Mouse (Mus musculus) lung, embryonic 14.5 days (tissue): ENCODE results near the gene Ern1. TPM values are rescaled to one million over a fixed set of nuclear protein-coding genes. Genes with fewer than 3 reads are reported as not detected.

ENCODE experiments used
- ATAC-seq: fragments of 200-750 bp; cut with Nextera tagmentation; 2 replicates; pipeline ENCODE4 v1.8.0; 2017; ENCODE audit warnings: mild to moderate bottlenecking, moderate TSS enrichment, moderate library complexity; ENCODE audit not compliant: insufficient read depth
- DNase-seq: peaks from one replicate; pipeline ENCODE4 v3.0.0-alpha.2; 2015
- H3K27ac ChIP-seq: fragments of 300-500 bp; sonication (generic); 2 replicates; pipeline ENCODE4 v1.5.1; 2014; ENCODE audit warnings: low read depth, mild to moderate bottlenecking, moderate library complexity
- H3K27me3 ChIP-seq: fragments of 300-500 bp; sonication (generic); 2 replicates; pipeline ENCODE4 v1.6.1; 2014; ENCODE audit warnings: low read length, control low read depth; ENCODE audit not compliant: insufficient read depth
- H3K36me3 ChIP-seq: fragments of 300-500 bp; sonication (generic); 2 replicates; pipeline ENCODE4 v1.6.1; 2014; ENCODE audit warnings: control low read depth; ENCODE audit not compliant: insufficient read depth
- H3K4me1 ChIP-seq: fragments of 300-500 bp; sonication (generic); 2 replicates; pipeline ENCODE4 v1.6.1; 2014; ENCODE audit warnings: antibody characterized with exemption, control low read depth; ENCODE audit not compliant: insufficient read depth
- H3K4me2 ChIP-seq: fragments of 300-500 bp; sonication (generic); 2 replicates; pipeline ENCODE4 v1.6.1; 2014; ENCODE audit warnings: mild to moderate bottlenecking
- H3K4me3 ChIP-seq: fragments of 300-500 bp; sonication (generic); 2 replicates; pipeline ENCODE4 v1.5.1; 2014; ENCODE audit warnings: low read depth, low read length
- H3K9ac ChIP-seq: fragments of 300-500 bp; sonication (generic); 2 replicates; pipeline ENCODE4 v1.6.1; 2014
- H3K9me3 ChIP-seq: fragments of 300-500 bp; sonication (generic); 2 replicates; pipeline ENCODE4 v1.6.1; 2016; ENCODE audit warnings: low read depth, low read length, control low read depth
- CTCF ChIP-seq: IDR thresholded peaks from 2 replicates; pipeline ENCODE4 v1.5.1; 2016; ENCODE audit warnings: antibody characterized with exemption, low read depth
- WGBS: fragments of 180-500 bp; shearing (Covaris S2); extraction: QIAGEN DNeasy Blood & Tissue Kit; methylation state at CpG from one replicate; pipeline ENCODE4 v1.1.7; 2014; 5-methylcytosine and 5-hydroxymethylcytosine counted together
- polyA plus RNA-seq: library from polyadenylated mRNA; unstranded; fragments of >200 nt; fragmentation: Nextera tagmentation; extraction: Ambion mirVana; gene quantifications from 2 replicates; pipeline ENCODE4 v1.2.1, GENCODE M21; 2014

Ern1 gene
- polyA plus RNA-seq, 1 experiment from 2014 or later = 8.6 TPM

- WGBS = 54% methylated on average over 4 of the region's 4 CpGs
- peak overlapping the region; percentile 67; the same call in 1 of the 2 replicates for H3K27ac ChIP-seq
- H3K4me1 ChIP-seq = no peaks in the 10 kb centered on the region
Measured at GRCm38 (mm10) chr11:106503425-106503717, 15.7 kb upstream of the Ern1 start.

GRCm38 (mm10) chr11:106502631-106503424 is 15.2 kb upstream of the Ern1 start:
- Histone ChIP-seq H3K4me2 (no peak overlapping the region), H3K9me3 (no peaks in the 10 kb centered on the region), H3K4me3 (no peak overlapping the region), H3K36me3 (0 out of 2 replicates have a peak, but pooled peaks cover under 1% of the 10 kb centered on the region), H3K27me3 (no peaks in the 10 kb centered on the region), H3K4me1 (no peaks in the 10 kb centered on the region), H3K9ac (no peak overlapping the region), H3K27ac (peak overlapping the region; percentile 67)
- DNase-seq = peak; percentile 50
- no peak for ATAC-seq
- no peak for TF ChIP-seq CTCF
- WGBS = 44% methylated on average over 13 of the region's 13 CpGs

More at GRCm38 (mm10) chr11:106503425-106503717, 15.7 kb upstream of the Ern1 start:
- Histone ChIP-seq H3K36me3 (0 out of 2 replicates have a peak, but pooled peaks cover 4% of the 10 kb centered on the region), H3K9ac (no peak overlapping the region), H3K4me2 (no peak overlapping the region), H3K4me3 (no peak overlapping the region), H3K27me3 (no peaks in the 10 kb centered on the region), H3K9me3 (no peaks in the 10 kb centered on the region)
- no peak for DNase-seq
- TF ChIP-seq CTCF = no peak
- no peak for ATAC-seq

DNA sequence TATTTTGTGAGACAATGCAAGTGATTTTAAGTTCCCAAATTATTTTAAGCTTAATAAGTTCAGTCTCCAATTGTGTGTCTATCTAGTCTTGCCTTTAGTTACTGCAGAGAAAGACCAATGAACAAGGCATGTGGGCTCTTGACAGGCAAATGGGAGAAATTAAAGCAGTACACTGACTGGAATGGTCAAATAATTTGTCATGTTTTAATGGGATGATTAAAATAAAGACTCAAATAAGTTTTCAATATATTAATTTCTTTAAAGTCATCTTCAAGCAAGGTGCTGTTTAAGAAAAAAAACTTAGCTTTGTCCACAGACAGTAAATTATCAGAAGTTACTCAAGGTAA is 14.5 kb upstream of the Ern1 start:
- no peak for TF ChIP-seq CTCF
- peak overlapping the region; percentile 100 for H3K9ac ChIP-seq
- H3K4me3 ChIP-seq = no peak overlapping the region
- no peaks in the 10 kb centered on the region for H3K27me3 ChIP-seq
- no peaks in the 10 kb centered on the region for H3K36me3 ChIP-seq
- peak overlapping the region; percentile 80 for H3K4me2 ChIP-seq
- H3K27ac ChIP-seq = peak overlapping the region; percentile 100
- no peaks in the 10 kb centered on the region for H3K4me1 ChIP-seq
- no peak for DNase-seq
- no peak for ATAC-seq
- no peaks in the 10 kb centered on the region for H3K9me3 ChIP-seq

- Histone ChIP-seq H3K27ac (peak overlapping the region; percentile 100), H3K9ac (peak overlapping the region; percentile 100), H3K9me3 (no peaks in the 10 kb centered on the region), H3K27me3 (no peaks in the 10 kb centered on the region), H3K4me1 (no peaks in the 10 kb centered on the region), H3K36me3 (no peaks in the 10 kb centered on the region), H3K4me3 (peak overlapping the region; percentile 98), H3K4me2 (peak overlapping the region; percentile 80)
- ATAC-seq = peak; percentile 72
- peak; percentile 81 for DNase-seq
- no peak for TF ChIP-seq CTCF
- WGBS = 1% methylated on average over 22 of the region's 22 CpGs
Measured at GRCm38 (mm10) chr11:106501308-106502158, 13.9 kb upstream of the Ern1 start.

GRCm38 (mm10) chr11:106500393-106501307 is 13.0 kb upstream of the Ern1 start:
- no peaks in the 10 kb centered on the region for H3K9me3 ChIP-seq
- H3K9ac ChIP-seq = peak overlapping the region; percentile 100
- WGBS = under 1% methylated on average over 51 of the region's 55 CpGs
- H3K4me2 ChIP-seq = peak overlapping the region; percentile 80
- no peaks in the 10 kb centered on the region for H3K27me3 ChIP-seq
- DNase-seq (peak; percentile 99), ATAC-seq (peak; percentile 97)
- no peaks in the 10 kb centered on the region for H3K36me3 ChIP-seq
- no peak for TF ChIP-seq CTCF
- no peaks in the 10 kb centered on the region for H3K4me1 ChIP-seq
- H3K27ac ChIP-seq = peak overlapping the region; percentile 100
- H3K4me3 ChIP-seq = peak overlapping the region; percentile 98

DNA sequence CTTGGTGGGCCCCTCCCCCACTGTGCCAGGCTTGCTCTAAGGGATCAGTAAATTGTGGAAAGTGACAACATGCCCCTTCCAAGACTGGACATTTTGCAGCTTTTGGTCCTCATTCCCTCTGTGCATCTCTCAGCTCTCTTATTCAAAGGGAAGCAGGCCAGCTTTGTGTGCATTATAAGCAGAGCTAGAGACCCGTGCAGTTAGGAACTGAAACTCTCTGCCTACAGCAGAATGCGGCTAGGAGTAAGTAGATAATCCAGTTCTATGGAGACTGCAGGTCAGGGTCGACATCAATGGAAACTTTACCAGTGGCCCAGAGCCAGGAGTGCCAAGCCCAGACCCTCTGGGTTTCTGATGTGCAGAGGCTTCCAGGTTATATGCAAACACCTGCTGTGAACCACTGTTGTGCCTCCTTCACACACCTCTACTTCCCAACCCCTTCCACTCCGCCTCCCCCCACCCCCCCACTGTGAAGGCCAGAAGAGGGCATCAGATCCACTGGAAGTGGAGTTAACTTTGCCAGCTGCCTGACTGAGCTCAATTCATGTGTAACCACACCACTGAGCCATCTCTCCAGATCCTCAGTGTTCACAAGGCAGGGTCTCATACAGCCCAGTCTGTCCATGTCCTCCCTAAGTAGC is 11.2 kb upstream of the Ern1 start:
- Histone ChIP-seq H3K36me3 (no peaks in the 10 kb centered on the region), H3K27ac (no peak overlapping the region), H3K4me1 (no peaks in the 10 kb centered on the region), H3K4me3 (no peak overlapping the region), H3K9me3 (no peaks in the 10 kb centered on the region), H3K9ac (no peak overlapping the region), H3K4me2 (no peak overlapping the region), H3K27me3 (no peaks in the 10 kb centered on the region)
- DNase-seq (no peak), ATAC-seq (no peak)
- TF ChIP-seq CTCF = no peak
- WGBS = 36% methylated on average over 4 of the region's 4 CpGs
